Mouse (Mus musculus) 3T3-L1 (cell line): ENCODE data around the gene Neurl2.
A peak's percentile ranks its signal among the peaks of the same experiment; 100 is the strongest.
"Not testable (repeated sequence)": the region's sequence is repeated elsewhere in the genome, so short reads cannot be mapped to it uniquely, and the experiment has no call there.

Experiments
- DNase-seq: peaks from one replicate; pipeline ENCODE4 v3.0.0-alpha.2; 2015; ENCODE audit warnings: low read depth, low spot score

Gene Neurl2

DNA sequence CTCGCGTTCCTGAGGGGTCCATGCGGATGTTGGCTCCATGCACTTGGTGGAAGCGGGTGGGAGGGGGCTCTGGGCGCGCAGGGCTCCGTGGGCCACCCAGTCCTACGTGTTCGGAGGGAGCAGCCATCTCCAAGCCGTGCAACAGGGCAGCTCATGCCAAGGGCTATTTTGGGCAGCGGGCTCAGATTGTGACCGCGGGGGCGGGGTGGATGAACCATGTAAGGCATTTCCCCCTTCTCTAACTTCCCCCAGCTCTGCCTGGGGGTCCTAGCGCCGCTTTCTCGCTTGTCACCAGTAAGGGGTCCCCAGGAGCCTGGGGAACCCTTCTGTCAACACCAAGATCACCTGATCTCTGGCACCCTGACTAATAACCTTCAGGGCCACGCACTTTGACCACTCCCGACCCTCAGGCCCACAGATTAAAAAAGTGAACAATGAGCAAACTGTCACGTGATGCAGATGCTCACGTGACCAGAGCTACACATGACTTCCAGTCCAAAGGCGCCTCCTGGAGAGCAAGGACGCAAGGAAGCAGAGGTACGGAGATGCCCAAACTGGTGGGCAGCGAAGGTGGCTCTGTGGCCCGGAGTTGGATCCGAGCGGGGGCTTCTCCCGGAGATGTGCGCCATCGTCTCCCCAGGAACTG is at the start of gene Neurl2:
Gene Neurl2, minus strand, starts transcription at position 143 of the 646 bp plus-strand sequence.
- DNase-seq, result peak; percentile 98

DNA sequence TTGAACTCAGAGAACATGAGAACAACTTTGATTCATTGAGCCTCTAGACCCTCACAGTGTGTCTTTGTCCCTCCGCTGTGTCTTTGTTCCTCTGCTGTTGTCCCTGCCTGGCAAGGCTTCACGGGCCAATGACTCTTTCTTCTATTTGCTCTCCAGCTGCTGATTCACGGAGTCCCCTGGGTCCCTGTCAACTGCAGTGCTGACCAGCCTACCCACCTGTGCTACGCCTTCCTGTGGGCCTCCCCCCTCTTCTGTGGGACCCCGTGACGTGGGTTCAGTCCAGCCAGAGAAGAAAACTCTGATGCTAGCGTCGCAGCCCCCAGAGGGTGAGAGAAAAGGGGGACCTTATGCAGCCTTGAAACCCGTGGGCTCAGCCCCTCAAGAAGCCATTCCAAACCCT is 49.4 kb upstream of the Neurl2 start:
- DNase-seq, result no peak

GRCm38 (mm10) chr2:164879568-164880277 is 46.5 kb upstream of the Neurl2 start:
- DNase-seq, result peak; percentile 97

DNA sequence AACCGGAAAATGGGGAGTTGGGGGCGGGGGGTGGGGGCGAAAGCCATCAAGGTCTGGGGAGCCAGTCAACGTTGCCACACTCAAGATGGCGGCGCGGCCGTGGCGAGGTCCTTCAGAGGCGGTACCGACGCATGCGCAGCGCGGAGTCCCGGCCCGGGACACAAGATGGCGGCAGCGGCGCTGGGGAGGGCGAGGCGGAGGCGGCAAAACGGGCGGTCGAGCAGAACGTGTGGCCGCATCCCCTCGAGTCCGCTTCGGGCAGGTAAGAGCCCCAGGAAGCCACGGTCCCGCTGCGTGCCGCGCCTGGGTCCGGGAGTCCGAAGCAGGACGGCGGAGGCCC is 45.9 kb upstream of the Neurl2 start, which contains the start of gene Pcif1:
Gene Pcif1, plus strand, starts transcription at position 77 of the 340 bp plus-strand sequence.
- peak; percentile 82 for DNase-seq

GRCm38 (mm10) chr2:164878509-164879227 is 45.4 kb upstream of the Neurl2 start:
- DNase-seq, result peak; percentile 64

- DNase-seq, result not testable (repeated sequence)
Observed at GRCm38 (mm10) chr2:164877376-164878215, 44.3 kb upstream of the Neurl2 start.

- DNase-seq, result not testable (repeated sequence)
Observed at GRCm38 (mm10) chr2:164875648-164876047, 42.4 kb upstream of the Neurl2 start.

GRCm38 (mm10) chr2:164874239-164874769 is 41.0 kb upstream of the Neurl2 start:
- DNase-seq, result peak; percentile 50

DNA sequence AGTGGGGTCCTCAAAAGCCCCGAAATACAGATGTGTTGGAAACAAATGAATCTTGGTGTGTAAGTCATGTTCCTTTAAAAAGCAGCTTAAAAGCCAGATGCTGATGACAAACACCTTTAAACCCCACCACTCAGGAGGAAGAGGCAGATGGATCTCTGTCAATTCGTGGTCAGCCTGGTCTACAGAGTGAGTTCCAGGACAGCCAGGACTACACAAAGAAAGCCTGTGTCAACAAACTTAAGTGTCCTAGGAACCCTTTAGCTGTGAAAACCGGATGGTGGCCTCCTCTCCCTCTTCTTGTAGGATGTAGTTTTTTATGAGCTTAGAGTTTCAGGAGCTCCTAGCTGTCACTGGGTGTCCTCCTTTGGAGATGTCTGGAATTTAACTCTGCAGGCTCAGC is 40.4 kb upstream of the Neurl2 start:
- DNase-seq, result no peak

DNA sequence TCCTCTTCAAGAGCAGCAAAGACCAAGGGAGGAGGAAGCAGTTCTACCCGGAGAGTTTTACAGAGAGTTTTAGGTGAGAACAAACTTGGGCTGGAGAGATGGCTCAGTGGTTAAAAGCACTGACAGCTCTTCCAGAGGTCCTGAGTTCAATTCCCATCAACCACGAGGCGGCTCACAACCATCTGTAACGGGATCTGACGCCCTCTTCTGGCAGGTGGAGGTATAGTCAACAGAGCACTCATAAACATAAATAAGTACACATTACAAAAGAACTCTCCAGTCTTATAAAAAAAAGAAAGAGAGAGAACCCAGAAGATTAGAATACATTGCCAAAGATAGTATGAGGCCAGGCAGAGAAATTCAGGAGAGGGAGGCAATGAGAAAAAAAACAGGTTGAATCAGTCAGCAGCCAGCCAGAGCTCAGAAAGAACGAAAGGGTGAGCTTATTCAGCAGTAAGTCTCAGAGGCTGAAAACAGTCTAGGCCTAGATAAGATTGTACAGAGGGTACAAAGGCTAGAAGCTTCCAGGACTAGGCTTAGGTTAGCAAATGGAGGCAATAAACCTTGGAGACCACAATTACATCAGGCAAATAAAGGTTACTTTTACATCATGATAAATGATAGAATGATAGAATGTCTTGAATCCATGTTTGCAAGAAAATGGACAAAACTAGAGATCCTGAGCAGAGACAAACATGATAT is 38.5 kb upstream of the Neurl2 start:
- no peak for DNase-seq

DNA sequence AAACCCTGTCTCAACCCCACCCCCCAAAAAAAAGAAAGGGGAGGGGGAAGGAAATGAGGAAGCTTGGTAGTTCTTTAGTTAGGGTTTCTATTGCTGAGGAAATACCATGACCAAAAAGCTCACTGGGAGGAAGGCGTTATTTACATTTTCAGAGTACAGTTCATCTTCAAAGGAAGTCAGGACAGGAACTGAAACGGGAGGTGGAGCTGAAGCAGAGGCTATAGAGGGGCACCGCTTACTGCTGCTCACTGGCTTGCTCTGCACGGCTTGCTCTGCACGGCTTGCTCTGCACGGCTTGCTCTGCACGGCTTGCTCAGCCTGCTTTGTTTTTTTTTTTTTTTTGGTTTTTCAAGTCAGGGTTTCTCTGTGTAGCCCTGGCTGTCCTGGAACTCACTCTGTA is 35.2 kb upstream of the Neurl2 start:
- DNase-seq, result no peak

DNA sequence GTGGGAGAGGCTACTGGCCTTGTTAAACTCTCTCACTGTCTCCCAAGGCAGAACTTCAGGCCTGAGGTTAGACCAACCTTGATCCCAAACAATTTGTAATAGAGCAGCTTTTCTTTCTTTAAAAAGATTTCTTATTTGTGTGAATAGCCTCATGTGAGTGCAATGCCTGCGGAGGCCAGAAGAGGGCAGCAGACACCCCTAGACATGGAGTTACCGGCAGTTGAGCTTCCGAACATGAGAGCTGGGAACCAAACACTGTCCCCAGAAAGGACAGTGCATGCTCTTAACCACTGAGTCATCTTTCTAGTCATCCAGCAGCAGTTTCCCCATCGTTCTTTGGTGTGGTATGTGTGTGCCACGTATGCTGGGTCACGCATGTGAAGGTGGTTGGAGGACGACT is 34.3 kb upstream of the Neurl2 start:
- peak; percentile 53 for DNase-seq

- peak; percentile 80 for DNase-seq
Observed at GRCm38 (mm10) chr2:164866741-164867551, 33.7 kb upstream of the Neurl2 start.

DNA sequence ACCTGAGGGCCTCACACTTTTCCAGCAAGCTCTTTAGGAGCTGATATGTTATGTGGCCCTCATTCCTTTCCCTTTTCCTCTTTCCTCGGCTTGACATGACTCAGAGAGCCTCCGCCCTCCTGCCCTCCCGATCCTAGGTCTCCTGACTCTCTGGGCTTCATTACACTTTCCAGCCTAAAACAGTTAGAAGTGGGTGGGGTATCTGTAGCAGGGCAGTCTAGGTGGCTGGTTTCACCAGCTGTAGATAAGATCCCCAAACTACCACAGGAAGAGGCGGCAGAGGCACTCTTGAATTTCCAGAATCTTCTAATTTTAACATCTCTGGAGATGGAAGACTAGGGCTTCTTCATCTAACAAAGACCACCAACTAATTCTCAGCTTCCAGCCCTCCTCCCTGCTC is 31.3 kb upstream of the Neurl2 start:
- DNase-seq, result no peak

GRCm38 (mm10) chr2:164863411-164863810 is 30.2 kb upstream of the Neurl2 start:
- DNase-seq, result not testable (repeated sequence)

DNA sequence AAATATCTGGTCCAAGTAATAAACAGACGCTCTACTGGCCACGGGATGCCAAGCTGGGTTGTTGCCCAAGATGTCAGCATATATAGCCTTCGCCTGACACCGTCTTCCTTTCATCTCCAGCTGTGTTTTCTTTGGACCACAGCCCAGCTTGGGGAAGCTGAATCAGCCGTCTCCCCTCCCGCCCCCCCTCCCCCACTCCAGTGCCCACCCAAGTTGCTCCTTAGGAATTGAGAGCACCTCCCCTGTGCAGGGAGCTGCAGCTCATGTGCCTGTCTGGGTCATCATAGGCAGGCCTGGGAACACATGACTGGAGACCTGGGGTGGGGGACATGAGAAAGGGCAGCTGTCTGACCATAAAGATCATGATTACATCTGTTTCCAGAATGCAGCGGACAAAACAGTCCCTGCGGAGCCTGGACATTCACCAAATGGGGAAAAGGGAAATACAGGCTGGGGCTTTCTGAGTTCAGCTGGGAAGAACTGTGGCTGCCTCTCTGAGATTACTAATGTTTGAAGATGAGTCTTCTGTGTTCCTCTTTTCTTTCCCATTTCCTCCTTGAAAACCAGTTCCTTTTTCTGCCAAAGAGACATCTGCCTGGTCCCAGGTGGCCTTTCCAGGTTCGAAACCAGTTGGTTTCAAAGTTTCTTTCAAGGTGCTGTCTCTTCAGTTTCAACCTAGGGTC is 29.1 kb upstream of the Neurl2 start:
- peak; percentile 72 for DNase-seq

DNA sequence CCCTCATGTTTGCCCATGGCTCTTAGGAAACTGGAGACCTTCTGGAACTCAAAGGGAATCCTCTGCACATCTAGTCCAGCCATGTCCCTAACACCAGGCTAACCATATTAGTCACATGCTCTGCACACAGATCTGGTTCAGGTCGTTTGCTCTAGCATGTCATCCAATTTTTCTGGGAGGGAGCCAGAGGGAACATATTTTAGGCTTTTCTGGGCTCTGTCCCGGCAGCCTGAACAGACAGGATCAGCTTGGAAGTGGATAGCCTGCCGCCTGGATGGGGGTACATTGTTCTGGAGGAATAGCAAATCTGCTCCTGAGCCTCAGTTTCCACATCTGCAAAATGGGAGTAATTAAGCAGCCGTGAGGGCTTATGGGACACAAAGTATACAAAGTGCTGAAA is 27.8 kb upstream of the Neurl2 start:
- DNase-seq, result peak; percentile 33

DNA sequence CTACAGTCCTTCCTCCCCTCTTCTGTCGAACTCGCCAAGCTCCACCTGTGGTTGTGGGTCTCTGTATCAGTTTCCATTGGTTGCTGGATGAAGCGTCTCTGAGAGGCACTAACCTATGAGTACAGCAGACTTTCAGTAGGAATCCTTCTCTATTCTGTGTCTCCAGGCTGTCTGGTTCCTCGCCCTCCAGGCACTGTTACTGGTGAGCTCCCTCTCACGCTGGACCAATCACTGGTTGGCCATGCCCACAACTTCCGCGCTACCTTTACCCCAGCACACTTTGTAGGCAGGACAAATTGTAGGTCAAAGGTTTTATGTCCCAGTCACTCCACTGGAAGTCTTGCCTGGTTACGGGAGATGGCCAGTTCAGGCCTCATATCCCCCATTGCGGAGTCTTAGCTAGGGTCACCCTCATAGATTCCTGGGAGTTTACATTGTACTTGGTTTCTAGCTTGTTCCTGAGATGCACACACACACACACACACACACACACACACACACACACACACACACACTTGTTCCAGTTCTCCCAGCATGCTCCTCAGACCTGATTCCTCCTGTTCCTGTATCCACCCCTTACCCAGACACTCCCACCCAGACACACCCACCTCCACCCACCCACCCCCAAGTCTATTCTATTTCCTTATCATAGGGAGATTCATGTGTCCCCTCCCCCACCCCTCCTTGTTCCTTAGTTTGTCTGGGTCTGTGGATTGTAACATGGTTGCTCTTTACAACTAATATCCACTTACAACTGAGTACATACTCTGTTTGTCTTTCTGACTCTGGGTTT is 26.6 kb upstream of the Neurl2 start:
- no peak for DNase-seq

DNA sequence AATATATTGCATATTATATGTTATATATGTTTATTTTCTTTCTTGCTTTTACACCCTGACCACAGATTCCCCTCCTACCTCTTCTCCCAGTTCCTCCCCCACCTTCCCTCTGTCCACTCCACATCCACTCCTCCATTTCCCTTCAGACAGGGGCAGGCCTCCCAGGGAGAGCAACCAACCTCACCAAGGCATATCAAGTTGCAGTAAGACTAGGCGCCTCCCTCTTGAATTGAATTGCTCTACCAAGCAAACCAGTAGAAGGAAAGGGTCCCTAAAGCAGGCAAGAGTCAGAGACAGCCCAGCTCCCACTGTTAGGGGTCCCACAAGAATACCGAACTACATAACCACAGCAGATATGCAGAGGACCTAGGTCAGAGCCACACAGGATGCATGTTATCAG is 25.9 kb upstream of the Neurl2 start:
- DNase-seq, result no peak
